13 mouse cellular contexts compared by ENCODE assay signal in genomic region chrX:140564777-140565176, GRCm38 (mm10). TPM values are rescaled to one million over a fixed set of nuclear protein-coding genes. Genes with fewer than 3 reads are reported as not detected.
DNase-seq lines count a peak whose midpoint lies in the region; ATAC-seq and TF ChIP-seq lines count a peak whose summit lies in the region.
"Had no signal": no experiment of that assay in that cellular context is flagged by ENCODE, and none has a peak within 500 bp of the region (broad histone marks: within the 10 kb centered on the region; RNA-seq: fewer than 3 reads in every experiment).

No protein-coding gene starts in this region.

- ATAC-seq in heart, embryonic 11.5 days (replicated peaks; ENCODE audit: insufficient number of reproducible peaks, low FRiP score, low TSS enrichment), result no peak
- ATAC-seq: Patski had no signal

- DNase-seq in heart, adult 11 months, result peak; percentile 91
- peak; percentile 21 for DNase-seq in left cerebral cortex, postnatal 4 days
- no peak for DNase-seq in left cerebral cortex, adult 2 months (ENCODE audit: extremely low spot score in 1 of 2, low spot score in 2 of 2)
- DNase-seq in adrenal gland, postnatal 14 days, result peak; percentile 77
- peak; percentile 30 to 32 for DNase-seq in cerebellum, postnatal 25 days
- no peak for DNase-seq in urinary bladder, postnatal 25 days (ENCODE audit: low spot score)
- DNase-seq in layer of hippocampus, adult 8-10 months (ENCODE audit: low spot score in 2 of 2), result no peak
- DNase-seq: thymus, postnatal 36 days had no signal

- 92% methylated on average over 1 of the region's 1 CpGs for WGBS in heart, embryonic 11.5 days (ENCODE audit: insufficient replicate concordance)

- no peak overlapping the region for H3K4me2 ChIP-seq in heart, embryonic 11.5 days
- H3K4me2 ChIP-seq: forebrain, embryonic 12.5 days; liver, embryonic 11.5 days had no signal

- H3K4me3 ChIP-seq in heart, embryonic 11.5 days (ENCODE audit: low read depth, low read length), result no peak overlapping the region
- H3K4me3 ChIP-seq in left cerebral cortex, adult 2 months, result no peak overlapping the region
- H3K4me3 ChIP-seq: forebrain, embryonic 12.5 days had no signal

- no peak for TF ChIP-seq CTCF in left cerebral cortex, adult 2 months (IDR thresholded peaks at IDR 0.05)

- no peaks in the 10 kb centered on the region for H3K36me3 ChIP-seq in heart, embryonic 11.5 days (ENCODE audit: control insufficient read depth, insufficient read depth, low read length)
- H3K36me3 ChIP-seq: forebrain, embryonic 12.5 days had no signal

- no peaks in the 10 kb centered on the region for H3K9me3 ChIP-seq in heart, embryonic 11.5 days (replicated peaks; ENCODE audit: control insufficient read depth, low read length)
- H3K9me3 ChIP-seq: forebrain, embryonic 12.5 days had no signal

- H3K27me3 ChIP-seq in heart, embryonic 11.5 days (ENCODE audit: control insufficient read depth, insufficient read depth, low read length), result 0 out of 2 replicates have a peak, but pooled peaks cover 7% of the 10 kb centered on the region

- no peak overlapping the region for H3K27ac ChIP-seq in heart, embryonic 11.5 days (ENCODE audit: low read depth, low read length)
- H3K27ac ChIP-seq in left cerebral cortex, adult 2 months, result no peak overlapping the region
- H3K27ac ChIP-seq: forebrain, embryonic 12.5 days; kidney, postnatal 0 days had no signal

- H3K9ac ChIP-seq in heart, embryonic 11.5 days (ENCODE audit: low read depth, low read length), result no peak overlapping the region
- H3K9ac ChIP-seq: forebrain, embryonic 12.5 days had no signal

- no peaks in the 10 kb centered on the region for H3K4me1 ChIP-seq in heart, embryonic 11.5 days (ENCODE audit: control insufficient read depth, insufficient read depth, low read length)
- H3K4me1 ChIP-seq: forebrain, embryonic 12.5 days had no signal

- intact Hi-C loops in left cerebral cortex, postnatal 4 days (cut with DNase I), result no loop called here
- intact Hi-C loops in left cerebral cortex, adult 2 months (cut with DNase I), result no loop called here

RNA-seq across cellular contexts. Expression of gene Tsc22d3, which starts 35.7 kb away (rescaled TPM):
- polyA plus RNA-seq in heart, embryonic 11.5 days (2014; fragmentation: Nextera tagmentation; extraction: Ambion mirVana), result 184 and 203 TPM in 2 replicates
- total RNA-seq in left cerebral cortex, postnatal 4 days (2021), result 10 to 100 TPM; 49.2 to 53.1 TPM
- 100 to 1,000 TPM; 121 to 145 TPM for total RNA-seq in left cerebral cortex, adult 2 months (2021)
- total RNA-seq in adrenal gland, postnatal 14 days (2021), result 126 and 203 TPM in 2 replicates
- 100 to 1,000 TPM in 2 of 4 experiments, 10 to 100 TPM in 2; 79.8 to 114 (median 91.7) TPM for total RNA-seq in layer of hippocampus, adult 8-10 months (2022)

Comparison
In these comparisons a context has a peak if more than half of its experiments do, and no peak if none do; other contexts are left out.
1. DNase-seq: peak in heart, adult 11 months (single experiment), left cerebral cortex, postnatal 4 days (single experiment), adrenal gland, postnatal 14 days (single experiment) and cerebellum, postnatal 25 days (2 of 2); none in left cerebral cortex, adult 2 months (0 of 2), urinary bladder, postnatal 25 days (single experiment) and layer of hippocampus, adult 8-10 months (0 of 2).